Mouse (Mus musculus) olfactory bulb, adult 2 months (tissue): ENCODE results near the gene Gsg1l2. TPM values are rescaled to one million over a fixed set of nuclear protein-coding genes. Genes with fewer than 3 reads are reported as not detected.

ENCODE experiments used
- H3K27ac ChIP-seq: fragments of 200-500 bp; 2 replicates; pipeline ENCODE4 v1.5.1; 2012; ENCODE audit warnings: low read depth, low read length; ENCODE audit not compliant: insufficient read depth
- H3K4me1 ChIP-seq: fragments of 200-500 bp; 2 replicates; pipeline ENCODE4 v1.6.1; 2012; ENCODE audit warnings: low read length; ENCODE audit not compliant: control insufficient read depth, insufficient read depth
- H3K4me3 ChIP-seq: fragments of 200-500 bp; 2 replicates; pipeline ENCODE4 v1.5.1; 2012; ENCODE audit warnings: mild to moderate bottlenecking, low read depth, low read length, moderate library complexity; ENCODE audit not compliant: insufficient read depth
- CTCF ChIP-seq: fragments of 200-500 bp; IDR thresholded peaks from 2 replicates; pipeline ENCODE4 v1.5.1; 2012; ENCODE audit warnings: low read depth, mild to moderate bottlenecking, low read length, moderate library complexity; ENCODE audit not compliant: insufficient read depth
- POLR2A ChIP-seq: fragments of 200-500 bp; IDR thresholded peaks from 2 replicates; pipeline ENCODE4 v1.6.1; 2012; ENCODE audit warnings: mild to moderate bottlenecking, low read depth, low read length, moderate library complexity; ENCODE audit not compliant: insufficient read depth
- WGBS: fragments of 180-500 bp; shearing (Covaris S2); methylation state at CpG from one replicate; pipeline ENCODE4 v1.1.7; 2018; 5-methylcytosine and 5-hydroxymethylcytosine counted together
- polyA plus RNA-seq: library from polyadenylated mRNA; stranded (reverse); fragments of >200 nt; gene quantifications from 2 replicates; pipeline ENCODE4 v1.2.4, GENCODE M21; 2012; ENCODE audit warnings: low replicate concordance; ENCODE audit not compliant: missing spikeins, insufficient read depth, insufficient read length

The Gsg1l2 gene
- polyA plus RNA-seq: not detected in 2 replicates

GRCm38 (mm10) chr11:67774379-67774778, at the start of gene Gsg1l2:
Gsg1l2 (plus strand) TSS chr11:67774608.
- H3K27ac ChIP-seq: no peak within 1 kb of the TSS
- TF ChIP-seq CTCF (no peak), POLR2A (no peak)
- no peak within 1 kb of the TSS for H3K4me3 ChIP-seq
- 85% methylated on average over 12 of the region's 12 CpGs for WGBS
- H3K4me1 ChIP-seq: no peaks in the 10 kb centered on the region

GRCm38 (mm10) chr11:67727095-67727494, 47.3 kb upstream of the Gsg1l2 start:
- Histone ChIP-seq H3K27ac (no peak overlapping the region), H3K4me3 (no peak overlapping the region), H3K4me1 (peaks cover 11% of the 10 kb centered on the region)
- 81% methylated on average over 6 of the region's 6 CpGs for WGBS
- TF ChIP-seq POLR2A (no peak), CTCF (no peak)

GRCm38 (mm10) chr11:67728726-67729125, 45.7 kb upstream of the Gsg1l2 start:
- no peak for TF ChIP-seq CTCF
- TF ChIP-seq POLR2A: no peak
- Histone ChIP-seq H3K27ac (no peak overlapping the region), H3K4me1 (peaks cover 4% of the 10 kb centered on the region), H3K4me3 (no peak overlapping the region)

GRCm38 (mm10) chr11:67731056-67731455, 43.4 kb upstream of the Gsg1l2 start:
- Histone ChIP-seq H3K4me3 (no peak overlapping the region), H3K4me1 (no peaks in the 10 kb centered on the region), H3K27ac (no peak overlapping the region)
- TF ChIP-seq CTCF (no peak), POLR2A (no peak)
- WGBS: 84% methylated on average over 2 of the region's 2 CpGs

- 81% methylated on average over 1 of the region's 1 CpGs for WGBS
- TF ChIP-seq POLR2A: no peak
- no peak for TF ChIP-seq CTCF
- H3K4me3 ChIP-seq: no peak overlapping the region
- H3K4me1 ChIP-seq: no peaks in the 10 kb centered on the region
- peak overlapping the region; percentile 72; the same call in 1 of the 2 replicates for H3K27ac ChIP-seq
These were observed 40.7 kb upstream of the Gsg1l2 start for GRCm38 (mm10) chr11:67733726-67734125.

GRCm38 (mm10) chr11:67734597-67734996, 39.8 kb upstream of the Gsg1l2 start:
- H3K27ac ChIP-seq: peak overlapping the region; percentile 31
- no peaks in the 10 kb centered on the region for H3K4me1 ChIP-seq
- WGBS: 38% methylated on average over 3 of the region's 3 CpGs
- TF ChIP-seq CTCF (no peak), POLR2A (no peak)
- H3K4me3 ChIP-seq: no peak overlapping the region

GRCm38 (mm10) chr11:67738345-67738744, 36.1 kb upstream of the Gsg1l2 start:
- no peak for TF ChIP-seq POLR2A
- TF ChIP-seq CTCF: no peak
- H3K4me1 ChIP-seq: no peaks in the 10 kb centered on the region
- H3K27ac ChIP-seq: no peak overlapping the region
- WGBS: 87% methylated on average over 6 of the region's 6 CpGs
- H3K4me3 ChIP-seq: no peak overlapping the region

- TF ChIP-seq POLR2A: no peak
- TF ChIP-seq CTCF: no peak
- H3K4me1 ChIP-seq: no peaks in the 10 kb centered on the region
- no peak overlapping the region for H3K4me3 ChIP-seq
- 90% methylated on average over 5 of the region's 5 CpGs for WGBS
- no peak overlapping the region for H3K27ac ChIP-seq
These were observed 35.4 kb upstream of the Gsg1l2 start for GRCm38 (mm10) chr11:67738846-67739490.

GRCm38 (mm10) chr11:67741569-67741968, 32.8 kb upstream of the Gsg1l2 start:
- H3K4me1 ChIP-seq: no peaks in the 10 kb centered on the region
- no peak overlapping the region for H3K4me3 ChIP-seq
- no peak overlapping the region for H3K27ac ChIP-seq
- no peak for TF ChIP-seq CTCF
- no peak for TF ChIP-seq POLR2A

GRCm38 (mm10) chr11:67756287-67756686, 18.1 kb upstream of the Gsg1l2 start:
- 94% methylated on average over 1 of the region's 1 CpGs for WGBS
- no peak for TF ChIP-seq CTCF
- TF ChIP-seq POLR2A: no peak
- H3K4me3 ChIP-seq: no peak overlapping the region
- H3K27ac ChIP-seq: no peak overlapping the region
- no peaks in the 10 kb centered on the region for H3K4me1 ChIP-seq
